Mouse (Mus musculus): ENCODE measurements around the gene Eci2.
"Not testable (repeated sequence)": the region's sequence is repeated elsewhere in the genome, so short reads cannot be mapped to it uniquely, and the experiment has no call there.

Gene Eci2

GRCm38 (mm10) chr13:35026879-35027278 lies at the start of gene Eci2:
Gene Eci2, minus strand, starts transcription at chr13:35027096.
- DNase-seq: peak; percentile 60

GRCm38 (mm10) chr13:35074862-35075261 lies 48.0 kb upstream of the Eci2 start:
- no peak for DNase-seq

- no peak for DNase-seq
These were observed 43.9 kb upstream of the Eci2 start for GRCm38 (mm10) chr13:35070485-35071472.

GRCm38 (mm10) chr13:35067084-35067483 lies 40.2 kb upstream of the Eci2 start:
- DNase-seq: peak; percentile 48

- DNase-seq: no peak
These were observed 39.1 kb upstream of the Eci2 start for GRCm38 (mm10) chr13:35066033-35066432.

- DNase-seq: no peak
These were observed 37.5 kb upstream of the Eci2 start for GRCm38 (mm10) chr13:35064381-35064780.

- no peak for DNase-seq
These were observed 31.2 kb upstream of the Eci2 start for GRCm38 (mm10) chr13:35058145-35058544.

- peak; percentile 19 for DNase-seq
These were observed 9.6 kb upstream of the Eci2 start for GRCm38 (mm10) chr13:35036486-35036885.

- no peak for DNase-seq
These were observed 8.8 kb upstream of the Eci2 start for GRCm38 (mm10) chr13:35035731-35036130.

- DNase-seq: no peak
These were observed 6.7 kb upstream of the Eci2 start for GRCm38 (mm10) chr13:35033571-35033970.

- DNase-seq: no peak
These were observed 4.8 kb upstream of the Eci2 start for GRCm38 (mm10) chr13:35031684-35032082.

GRCm38 (mm10) chr13:35030979-35031683 lies 4.2 kb upstream of the Eci2 start:
- DNase-seq: no peak

- no peak for DNase-seq
These were observed 1.5 kb upstream of the Eci2 start for GRCm38 (mm10) chr13:35028365-35028764.

GRCm38 (mm10) chr13:35023401-35023800 lies 3.5 kb downstream of the Eci2 start:
- not testable (repeated sequence) for DNase-seq

- DNase-seq: no peak
These were observed 6.5 kb downstream of the Eci2 start for GRCm38 (mm10) chr13:35020383-35020782.

GRCm38 (mm10) chr13:35018866-35019536 lies 7.9 kb downstream of the Eci2 start:
- DNase-seq: no peak

- DNase-seq: no peak
These were observed 9.5 kb downstream of the Eci2 start for GRCm38 (mm10) chr13:35017392-35017791.

- no peak for DNase-seq
These were observed 10.8 kb downstream of the Eci2 start for GRCm38 (mm10) chr13:35016067-35016466.

- DNase-seq: peak; percentile 38
These were observed 31.0 kb downstream of the Eci2 start for GRCm38 (mm10) chr13:34995925-34996324.

- DNase-seq: peak; percentile 97
These were observed 32.7 kb downstream of the Eci2 start for GRCm38 (mm10) chr13:34993983-34994811.

- DNase-seq: no peak
These were observed 33.3 kb downstream of the Eci2 start for GRCm38 (mm10) chr13:34993595-34993982.

- DNase-seq: no peak
These were observed 33.8 kb downstream of the Eci2 start for GRCm38 (mm10) chr13:34993085-34993484.

Data from kidney, adult 18-20 months (tissue).